Mouse (Mus musculus) bone marrow macrophage, adult 2 months (primary cell): ENCODE data around the gene H2al1e.

Source experiments
- CTCF ChIP-seq: IDR thresholded peaks from 2 replicates; pipeline ENCODE4 v1.5.1; 2012; ENCODE audit warnings: low read depth, mild to moderate bottlenecking, low read length, moderate library complexity
- POLR2A ChIP-seq: IDR thresholded peaks from 2 replicates; pipeline ENCODE4 v1.6.1; 2012; ENCODE audit warnings: mild to moderate bottlenecking, low read depth, low read length, borderline replicate concordance

- TF ChIP-seq POLR2A (no peak), CTCF (no peak)
Observed at GRCm38 (mm10) chrX:11289244-11289643, 22.5 kb upstream of the H2al1e start.
